Mouse (Mus musculus) bone marrow, adult 2 months (tissue): Measurements from ENCODE around the gene Sgms2.

Experiments used
- CTCF ChIP-seq: fragments of 200-500 bp; IDR thresholded peaks from 2 replicates; pipeline ENCODE4 v1.5.1; 2011; ENCODE audit warnings: low read length, control low read depth; ENCODE audit not compliant: control insufficient read depth, insufficient read depth
- POLR2A ChIP-seq: fragments of 200-500 bp; IDR thresholded peaks from 2 replicates; pipeline ENCODE4 v1.6.1; 2011; ENCODE audit warnings: low read depth, mild to moderate bottlenecking, control low read depth, low read length, borderline replicate concordance; ENCODE audit not compliant: control insufficient read depth

DNA sequence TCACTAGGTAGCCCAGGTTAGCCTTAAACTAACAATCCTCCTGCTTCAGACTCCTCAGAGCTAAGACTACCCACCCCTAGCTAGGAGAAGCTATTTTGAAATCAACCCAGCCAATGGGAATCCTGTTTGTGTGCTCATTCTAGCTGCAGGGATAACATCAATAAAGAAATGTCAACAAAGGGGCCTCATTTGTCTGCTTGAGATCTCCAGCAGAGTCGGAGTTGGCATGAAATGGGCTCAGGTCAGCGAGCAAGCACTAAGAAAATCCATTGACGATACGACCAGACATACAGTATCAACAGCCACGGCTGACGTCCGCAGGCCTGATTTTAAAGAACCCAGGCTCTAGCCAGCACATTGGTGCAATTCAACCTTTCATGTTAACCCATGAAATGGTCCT is 164.0 kb downstream of the Sgms2 start:
- TF ChIP-seq CTCF, result no peak
- TF ChIP-seq POLR2A, result no peak
